8 mouse cellular contexts compared by ENCODE assay signal in the genomic region with DNA sequence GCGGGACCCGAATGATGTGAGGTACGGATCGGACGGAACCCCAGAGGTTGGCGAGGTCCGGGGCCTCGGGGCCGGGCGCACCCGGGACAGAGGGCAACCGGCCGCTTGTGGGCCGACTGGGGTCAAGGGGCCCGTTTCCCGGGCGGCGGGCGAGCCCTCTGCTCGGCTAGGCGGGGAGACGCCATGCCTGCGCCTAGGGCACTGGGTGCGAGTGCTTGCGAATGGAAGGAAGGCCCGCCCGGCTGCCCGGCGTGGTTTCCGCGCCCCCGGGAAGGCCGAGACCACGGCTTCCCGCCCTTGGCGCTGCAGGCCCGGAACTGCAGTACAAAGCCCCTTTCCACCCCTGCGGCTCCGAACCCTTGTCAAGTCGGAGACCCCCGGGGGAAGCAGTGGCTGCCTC. TPM values are rescaled to one million over a fixed set of nuclear protein-coding genes. Genes with fewer than 3 reads are reported as not detected.
A peak's percentile ranks its signal among the peaks of the same experiment; 100 is the strongest.
DNase-seq lines count a peak whose midpoint lies in the region; ATAC-seq and TF ChIP-seq lines count a peak whose summit lies in the region.

No protein-coding gene starts in this region.

- H3K4me1 ChIP-seq in kidney, adult 2 months (ENCODE audit: control insufficient read depth, insufficient read depth, low read length) = 0 out of 2 replicates have a peak, but pooled peaks cover 2% of the 10 kb centered on the region
- H3K4me1 ChIP-seq in heart, embryonic 15.5 days (replicated peaks) = peaks cover 7% of the 10 kb centered on the region; the same call in 1 of the 2 replicates
- peaks cover 23% of the 10 kb centered on the region for H3K4me1 ChIP-seq in liver, embryonic 15.5 days (replicated peaks)
- no peaks in the 10 kb centered on the region for H3K4me1 ChIP-seq in small intestine, adult 2 months (ENCODE audit: control insufficient read depth, insufficient read depth, insufficient read length, low read length)

- peak overlapping the region; percentile 67 for H3K4me3 ChIP-seq in kidney, adult 2 months (ENCODE audit: insufficient read depth, low read depth, low read length)
- peak overlapping the region; percentile 99 for H3K4me3 ChIP-seq in heart, embryonic 15.5 days
- peak overlapping the region; percentile 100 for H3K4me3 ChIP-seq in liver, embryonic 15.5 days (replicated peaks)
- H3K4me3 ChIP-seq in small intestine, adult 2 months (ENCODE audit: low read depth, low read length) = peak overlapping the region; percentile 93

- peak overlapping the region; percentile 58 for H3K27ac ChIP-seq in kidney, adult 2 months (ENCODE audit: insufficient read depth, low read depth, low read length)
- peak overlapping the region; percentile 90 for H3K27ac ChIP-seq in heart, embryonic 15.5 days
- peak overlapping the region; percentile 84 for H3K27ac ChIP-seq in liver, embryonic 15.5 days (replicated peaks)
- H3K27ac ChIP-seq in small intestine, adult 2 months (ENCODE audit: insufficient read depth, low read depth, low read length) = peak overlapping the region; percentile 76

- peak; percentile 18 for ATAC-seq in activated CD4-positive, CD25-positive, alpha-beta regulatory T cell, adult 4 months
- peak; percentile 56 for ATAC-seq in heart, embryonic 15.5 days (replicated peaks; ENCODE audit: insufficient number of reproducible peaks, insufficient read depth, low FRiP score, low read depth)
- ATAC-seq in liver, embryonic 15.5 days (ENCODE audit: insufficient read depth) = peak; percentile 40

- under 1% methylated on average over 41 of the region's 41 CpGs for WGBS in kidney, adult 2 months
- WGBS in heart, embryonic 15.5 days = under 1% methylated on average over 41 of the region's 41 CpGs
- under 1% methylated on average over 41 of the region's 41 CpGs for WGBS in liver, embryonic 15.5 days (ENCODE audit: insufficient replicate concordance)
- under 1% methylated on average over 41 of the region's 41 CpGs for WGBS in small intestine, adult 2 months

- peak overlapping the region; percentile 66 for H3K4me2 ChIP-seq in heart, embryonic 15.5 days
- peak overlapping the region; percentile 78 for H3K4me2 ChIP-seq in liver, embryonic 15.5 days

- no peaks in the 10 kb centered on the region for H3K27me3 ChIP-seq in kidney, adult 2 months (replicated peaks; ENCODE audit: control insufficient read depth, insufficient read depth, low read length)
- H3K27me3 ChIP-seq in heart, embryonic 15.5 days = no peaks in the 10 kb centered on the region
- no peaks in the 10 kb centered on the region for H3K27me3 ChIP-seq in liver, embryonic 15.5 days
- H3K27me3 ChIP-seq in small intestine, adult 2 months (ENCODE audit: control insufficient read depth, insufficient read depth, low read length) = no peaks in the 10 kb centered on the region

- TF ChIP-seq CTCF in kidney, adult 2 months (conservative IDR thresholded peaks at IDR 0.05; ENCODE audit: insufficient read depth, insufficient read length, low read depth, low read length) = no peak
- TF ChIP-seq CTCF in small intestine, adult 2 months (IDR thresholded peaks at IDR 0.05; ENCODE audit: extremely low read depth, insufficient read length, insufficient replicate concordance, low read depth, low read length) = no peak

- peaks cover 10% of the 10 kb centered on the region for H3K36me3 ChIP-seq in kidney, adult 2 months (ENCODE audit: control insufficient read depth, insufficient read depth, low read length)
- H3K36me3 ChIP-seq in heart, embryonic 15.5 days = peaks cover 40% of the 10 kb centered on the region
- peaks cover 41% of the 10 kb centered on the region for H3K36me3 ChIP-seq in liver, embryonic 15.5 days (replicated peaks)
- H3K36me3 ChIP-seq in small intestine, adult 2 months (ENCODE audit: control insufficient read depth, insufficient read depth, low read length) = peaks cover 34% of the 10 kb centered on the region

- peak overlapping the region; percentile 100 for H3K9ac ChIP-seq in heart, embryonic 15.5 days
- H3K9ac ChIP-seq in liver, embryonic 15.5 days = peak overlapping the region; percentile 97

- no peaks in the 10 kb centered on the region for H3K9me3 ChIP-seq in heart, embryonic 15.5 days (replicated peaks)
- no peaks in the 10 kb centered on the region for H3K9me3 ChIP-seq in liver, embryonic 15.5 days (replicated peaks)

- no peak for TF ChIP-seq POLR2A in kidney, adult 2 months (IDR thresholded peaks at IDR 0.05; ENCODE audit: low read depth, low read length)
- no peak for TF ChIP-seq POLR2A in small intestine, adult 2 months (IDR thresholded peaks at IDR 0.05; ENCODE audit: low read depth, low read length)

- DNase-seq in kidney, adult 2 months = no peak
- no peak for DNase-seq in kidney, adult 8-10 months
- DNase-seq in natural killer cell, adult 2 months (ENCODE audit: low spot score in 2 of 2) = no peak
- DNase-seq in kidney, adult 9 months = no peak

RNA-seq across cellular contexts. Expression of a gene that starts 0.4 kb away (rescaled TPM):
- 8.2 and 10.4 TPM in 2 replicates for polyA plus RNA-seq in kidney, adult 2 months (2012; rRNA removed)
- 100 to 1,000 TPM in 1 of 2 experiments, 10 to 100 TPM in 1; 86.9 to 124 TPM for polyA plus RNA-seq in activated CD4-positive, CD25-positive, alpha-beta regulatory T cell, adult 4 months (2017; shearing (Covaris generic))
- 59.4 and 63.0 TPM in 2 replicates for polyA plus RNA-seq in heart, embryonic 15.5 days (2015; fragmentation: Nextera tagmentation; extraction: Ambion mirVana)
- polyA plus RNA-seq in liver, embryonic 15.5 days (2015; fragmentation: Nextera tagmentation; extraction: Ambion mirVana) = 28.5 and 34.7 TPM in 2 replicates
- 5.2 and 8.9 TPM in 2 replicates for polyA plus RNA-seq in small intestine, adult 2 months (2012; rRNA removed)

RNA-seq across cellular contexts. Expression of a gene that starts 5.8 kb away (rescaled TPM):
- polyA plus RNA-seq in kidney, adult 2 months (2012; rRNA removed) = 87.0 and 87.3 TPM in 2 replicates
- polyA plus RNA-seq in activated CD4-positive, CD25-positive, alpha-beta regulatory T cell, adult 4 months (2017; shearing (Covaris generic)) = 10 to 100 TPM; 73.9 to 78.8 TPM
- polyA plus RNA-seq in heart, embryonic 15.5 days (2015; fragmentation: Nextera tagmentation; extraction: Ambion mirVana) = 83.2 and 85.5 TPM in 2 replicates
- polyA plus RNA-seq in liver, embryonic 15.5 days (2015; fragmentation: Nextera tagmentation; extraction: Ambion mirVana) = 46.7 and 50.4 TPM in 2 replicates
- 30.0 and 56.7 TPM in 2 replicates for polyA plus RNA-seq in small intestine, adult 2 months (2012; rRNA removed)

RNA-seq across cellular contexts. Expression of a gene that starts 28.5 kb away (rescaled TPM):
- polyA plus RNA-seq in kidney, adult 2 months (2012; rRNA removed) = 95.3 and 102 TPM in 2 replicates
- 10 to 100 TPM; 24.9 to 32.7 TPM for polyA plus RNA-seq in activated CD4-positive, CD25-positive, alpha-beta regulatory T cell, adult 4 months (2017; shearing (Covaris generic))
- polyA plus RNA-seq in heart, embryonic 15.5 days (2015; fragmentation: Nextera tagmentation; extraction: Ambion mirVana) = 39.6 and 44.8 TPM in 2 replicates
- 45.0 and 46.1 TPM in 2 replicates for polyA plus RNA-seq in liver, embryonic 15.5 days (2015; fragmentation: Nextera tagmentation; extraction: Ambion mirVana)
- 21.9 and 37.8 TPM in 2 replicates for polyA plus RNA-seq in small intestine, adult 2 months (2012; rRNA removed)

RNA-seq across cellular contexts. Expression of a gene that starts 53.9 kb away (rescaled TPM):
- 2.3 and 2.9 TPM in 2 replicates for polyA plus RNA-seq in kidney, adult 2 months (2012; rRNA removed)
- polyA plus RNA-seq in activated CD4-positive, CD25-positive, alpha-beta regulatory T cell, adult 4 months (2017; shearing (Covaris generic)) = 10 to 100 TPM; 34.5 to 35.6 TPM
- 17.9 and 20.8 TPM in 2 replicates for polyA plus RNA-seq in heart, embryonic 15.5 days (2015; fragmentation: Nextera tagmentation; extraction: Ambion mirVana)
- polyA plus RNA-seq in liver, embryonic 15.5 days (2015; fragmentation: Nextera tagmentation; extraction: Ambion mirVana) = 15.7 and 17.7 TPM in 2 replicates
- polyA plus RNA-seq in small intestine, adult 2 months (2012; rRNA removed) = 0.74 and 1.1 TPM in 2 replicates

RNA-seq across cellular contexts. Expression of a gene that starts 55.3 kb away (rescaled TPM):
- polyA plus RNA-seq in kidney, adult 2 months (2012; rRNA removed) = 13.0 and 13.2 TPM in 2 replicates
- 10 to 100 TPM; 25.6 to 30.2 TPM for polyA plus RNA-seq in activated CD4-positive, CD25-positive, alpha-beta regulatory T cell, adult 4 months (2017; shearing (Covaris generic))
- 57.8 and 63.2 TPM in 2 replicates for polyA plus RNA-seq in heart, embryonic 15.5 days (2015; fragmentation: Nextera tagmentation; extraction: Ambion mirVana)
- polyA plus RNA-seq in liver, embryonic 15.5 days (2015; fragmentation: Nextera tagmentation; extraction: Ambion mirVana) = 25.1 and 25.7 TPM in 2 replicates
- 9.7 and 26.3 TPM in 2 replicates for polyA plus RNA-seq in small intestine, adult 2 months (2012; rRNA removed)
